Mouse (Mus musculus): ENCODE measurements around the gene Srsf12. TPM values are rescaled to one million over a fixed set of nuclear protein-coding genes. Genes with fewer than 3 reads are reported as not detected.

Gene Srsf12
- polyA plus RNA-seq, 1 experiment from 2014 or later, result 1.7 TPM

- no peak for ATAC-seq (replicated peaks; ENCODE audit: insufficient number of reproducible peaks, low FRiP score, low TSS enrichment)
- Histone ChIP-seq H3K9me3 (replicated peaks; ENCODE audit: control insufficient read depth, low read length) (no peaks in the 10 kb centered on the region), H3K9ac (ENCODE audit: low read depth, low read length) (no peak overlapping the region; the same call in 1 of the 2 replicates), H3K36me3 (ENCODE audit: control insufficient read depth, insufficient read depth, low read length) (peaks cover 19% of the 10 kb centered on the region), H3K27ac (ENCODE audit: low read depth, low read length) (no peak overlapping the region), H3K27me3 (ENCODE audit: control insufficient read depth, insufficient read depth, low read length) (no peaks in the 10 kb centered on the region), H3K4me2 (peak overlapping the region; percentile 86), H3K4me1 (ENCODE audit: control insufficient read depth, insufficient read depth, low read length) (peaks cover 5% of the 10 kb centered on the region; the same call in 1 of the 2 replicates), H3K4me3 (ENCODE audit: low read depth, low read length) (peak overlapping the region; percentile 98; the same call in 1 of the 2 replicates)
- WGBS (ENCODE audit: insufficient replicate concordance), result 82% methylated on average over 14 of the region's 14 CpGs
Observed at GRCm38 (mm10) chr4:33245853-33246395, 37.1 kb downstream of the Srsf12 start.

DNA sequence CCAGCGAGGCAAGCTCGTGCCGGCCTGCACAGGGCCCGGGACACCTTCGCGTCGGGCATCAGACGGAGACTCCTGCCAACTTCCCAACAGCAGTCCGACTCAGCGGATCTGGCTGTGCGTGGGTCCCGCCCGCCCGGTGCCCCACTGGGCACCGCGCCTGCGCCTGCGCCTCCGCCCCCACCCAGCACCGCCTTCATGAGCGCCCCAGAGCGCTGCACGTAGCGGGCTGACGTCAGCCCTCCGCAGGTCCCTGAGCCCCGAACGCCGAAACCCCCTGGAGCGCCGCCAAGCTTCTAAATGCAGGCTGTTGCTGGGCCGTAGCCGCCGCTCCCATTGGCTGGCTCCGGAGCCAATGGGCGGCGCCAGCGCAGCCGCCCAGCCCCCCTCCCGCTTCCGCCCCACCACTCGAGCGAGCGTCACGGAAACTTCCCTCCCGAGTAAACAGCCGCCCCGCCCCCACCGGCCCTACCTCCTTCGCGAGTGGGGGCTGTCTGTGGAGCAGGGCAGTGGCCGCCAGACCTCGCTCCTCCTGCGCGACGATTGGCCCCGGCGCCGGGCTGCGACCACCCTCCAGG, 38.8 kb downstream of the Srsf12 start:
- H3K4me3 ChIP-seq (ENCODE audit: low read depth, low read length), result peak overlapping the region; percentile 98
- peak overlapping the region; percentile 100 for H3K27ac ChIP-seq (ENCODE audit: low read depth, low read length)
- H3K36me3 ChIP-seq (ENCODE audit: control insufficient read depth, insufficient read depth, low read length), result peaks cover 19% of the 10 kb centered on the region
- under 1% methylated on average over 58 of the region's 60 CpGs for WGBS (ENCODE audit: insufficient replicate concordance)
- no peaks in the 10 kb centered on the region for H3K27me3 ChIP-seq (ENCODE audit: control insufficient read depth, insufficient read depth, low read length)
- peak; percentile 93 for ATAC-seq (replicated peaks; ENCODE audit: insufficient number of reproducible peaks, low FRiP score, low TSS enrichment)
- peak overlapping the region; percentile 86 for H3K4me2 ChIP-seq
- no peaks in the 10 kb centered on the region for H3K9me3 ChIP-seq (replicated peaks; ENCODE audit: control insufficient read depth, low read length)
- peaks cover 5% of the 10 kb centered on the region; the same call in 1 of the 2 replicates for H3K4me1 ChIP-seq (ENCODE audit: control insufficient read depth, insufficient read depth, low read length)
- peak overlapping the region; percentile 99 for H3K9ac ChIP-seq (ENCODE audit: low read depth, low read length)

DNA sequence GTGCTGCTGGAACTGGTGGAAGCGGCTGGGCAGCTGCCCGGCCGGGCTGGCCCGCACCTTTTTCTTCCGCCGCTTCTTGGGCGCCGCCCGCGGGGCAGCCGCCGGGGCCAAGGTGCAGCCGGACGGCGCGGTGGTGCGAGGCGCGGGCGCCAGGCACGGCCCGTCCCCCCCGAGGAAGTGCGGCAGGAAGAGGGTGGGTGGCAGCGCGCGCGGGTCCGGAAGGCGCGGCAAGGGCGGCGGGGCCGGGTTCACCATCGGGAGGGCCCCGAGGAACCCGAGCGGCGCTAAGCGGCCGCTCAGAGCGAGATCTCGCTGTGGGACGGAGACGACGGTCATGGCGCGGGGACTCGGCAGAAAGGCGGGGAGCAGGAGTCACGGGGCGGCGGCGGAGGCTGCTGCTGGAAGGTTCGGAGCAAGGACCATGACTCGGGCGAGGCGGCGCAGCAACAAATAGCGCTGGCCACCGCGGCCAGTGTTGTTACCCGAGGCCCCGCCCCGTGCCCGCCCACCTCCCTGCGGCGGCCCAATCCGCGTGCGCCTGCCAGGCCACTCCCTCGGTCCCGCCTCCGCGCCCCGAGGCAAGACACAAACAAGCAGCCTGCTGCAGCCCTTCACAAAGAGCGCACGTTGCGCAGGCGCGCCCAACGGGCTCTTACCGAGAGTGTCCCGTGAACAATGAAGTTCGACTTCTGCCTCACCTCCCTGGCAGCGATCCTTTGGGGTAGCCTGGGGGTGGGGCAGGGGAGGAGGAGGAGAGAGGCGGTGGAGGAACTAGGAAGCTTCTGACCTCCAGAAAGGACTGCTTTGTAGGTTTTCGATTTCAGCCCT, 39.5 kb downstream of the Srsf12 start:
- H3K4me3 ChIP-seq (ENCODE audit: low read depth, low read length), result peak overlapping the region; percentile 98
- under 1% methylated on average over 88 of the region's 88 CpGs for WGBS (ENCODE audit: insufficient replicate concordance)
- H3K9me3 ChIP-seq (replicated peaks; ENCODE audit: control insufficient read depth, low read length), result no peaks in the 10 kb centered on the region
- H3K27ac ChIP-seq (ENCODE audit: low read depth, low read length), result peak overlapping the region; percentile 100
- H3K4me1 ChIP-seq (ENCODE audit: control insufficient read depth, insufficient read depth, low read length), result peaks cover 5% of the 10 kb centered on the region; the same call in 1 of the 2 replicates
- H3K9ac ChIP-seq (ENCODE audit: low read depth, low read length), result peak overlapping the region; percentile 99
- H3K36me3 ChIP-seq (ENCODE audit: control insufficient read depth, insufficient read depth, low read length), result peaks cover 19% of the 10 kb centered on the region
- H3K4me2 ChIP-seq, result peak overlapping the region; percentile 63
- ATAC-seq (replicated peaks; ENCODE audit: insufficient number of reproducible peaks, low FRiP score, low TSS enrichment), result peak; percentile 92
- H3K27me3 ChIP-seq (ENCODE audit: control insufficient read depth, insufficient read depth, low read length), result no peaks in the 10 kb centered on the region

DNA sequence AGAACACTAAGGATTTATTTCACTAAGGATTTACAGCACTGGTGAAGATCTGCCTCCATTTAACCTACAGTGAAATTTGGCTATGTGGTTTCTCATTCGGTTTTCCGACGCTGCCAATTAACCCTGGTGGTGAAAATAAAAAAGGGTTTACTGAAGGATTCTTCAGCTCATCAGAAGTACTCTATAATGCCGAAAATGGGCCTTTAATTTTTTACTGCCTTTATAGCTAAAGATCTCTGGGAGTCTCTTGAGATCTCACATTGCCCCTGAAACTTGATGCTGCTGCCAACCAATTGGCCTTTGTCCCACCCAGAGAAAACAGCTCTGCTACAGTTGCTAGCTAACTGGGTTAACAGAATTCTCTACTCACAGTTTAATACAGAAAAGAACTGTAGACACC, 40.1 kb downstream of the Srsf12 start:
- Histone ChIP-seq H3K36me3 (ENCODE audit: control insufficient read depth, insufficient read depth, low read length) (peaks cover 17% of the 10 kb centered on the region), H3K27ac (ENCODE audit: low read depth, low read length) (peak overlapping the region; percentile 100), H3K27me3 (ENCODE audit: control insufficient read depth, insufficient read depth, low read length) (no peaks in the 10 kb centered on the region), H3K9ac (ENCODE audit: low read depth, low read length) (peak overlapping the region; percentile 74), H3K4me2 (peak overlapping the region; percentile 63), H3K4me1 (ENCODE audit: control insufficient read depth, insufficient read depth, low read length) (peaks cover 5% of the 10 kb centered on the region; the same call in 1 of the 2 replicates), H3K9me3 (replicated peaks; ENCODE audit: control insufficient read depth, low read length) (no peaks in the 10 kb centered on the region), H3K4me3 (ENCODE audit: low read depth, low read length) (peak overlapping the region; percentile 98)
- no peak for ATAC-seq (replicated peaks; ENCODE audit: insufficient number of reproducible peaks, low FRiP score, low TSS enrichment)
- WGBS (ENCODE audit: insufficient replicate concordance), result 6% methylated on average over 4 of the region's 4 CpGs

DNA sequence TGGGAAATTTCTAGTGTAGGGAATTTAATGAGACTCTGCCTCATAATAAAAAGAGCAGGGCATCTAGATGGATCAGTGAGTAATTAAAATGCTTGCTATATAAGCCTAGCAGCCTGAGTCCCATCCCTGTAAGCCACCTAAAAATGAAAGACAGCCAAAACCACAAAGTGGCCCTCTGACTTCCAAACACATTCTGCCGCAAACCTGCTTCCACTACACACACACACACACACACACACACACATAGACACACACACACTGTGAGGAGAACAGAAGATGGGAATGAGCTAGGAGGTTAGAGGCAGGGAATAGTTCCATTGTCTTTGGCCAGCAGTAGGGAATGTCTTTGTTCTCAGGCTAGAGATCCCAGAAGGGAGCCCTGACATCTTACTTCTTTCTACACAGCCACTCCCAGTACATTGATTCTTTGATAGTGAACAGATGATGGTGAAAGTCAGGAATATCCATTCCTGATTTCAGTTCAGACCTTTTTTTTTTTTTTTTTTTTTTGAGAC, 41.0 kb downstream of the Srsf12 start:
- no peak for ATAC-seq (replicated peaks; ENCODE audit: insufficient number of reproducible peaks, low FRiP score, low TSS enrichment)
- WGBS (ENCODE audit: insufficient replicate concordance), result 85% methylated on average over 1 of the region's 1 CpGs
- Histone ChIP-seq H3K4me2 (no peak overlapping the region), H3K4me1 (ENCODE audit: control insufficient read depth, insufficient read depth, low read length) (peaks cover 5% of the 10 kb centered on the region; the same call in 1 of the 2 replicates), H3K27ac (ENCODE audit: low read depth, low read length) (no peak overlapping the region), H3K36me3 (ENCODE audit: control insufficient read depth, insufficient read depth, low read length) (peaks cover 8% of the 10 kb centered on the region; the same call in 1 of the 2 replicates), H3K27me3 (ENCODE audit: control insufficient read depth, insufficient read depth, low read length) (no peaks in the 10 kb centered on the region), H3K9ac (ENCODE audit: low read depth, low read length) (0 out of 2 replicates have a peak overlapping the region, but pooled peaks have one; percentile 16), H3K9me3 (replicated peaks; ENCODE audit: control insufficient read depth, low read length) (no peaks in the 10 kb centered on the region), H3K4me3 (ENCODE audit: low read depth, low read length) (no peak overlapping the region)

DNA sequence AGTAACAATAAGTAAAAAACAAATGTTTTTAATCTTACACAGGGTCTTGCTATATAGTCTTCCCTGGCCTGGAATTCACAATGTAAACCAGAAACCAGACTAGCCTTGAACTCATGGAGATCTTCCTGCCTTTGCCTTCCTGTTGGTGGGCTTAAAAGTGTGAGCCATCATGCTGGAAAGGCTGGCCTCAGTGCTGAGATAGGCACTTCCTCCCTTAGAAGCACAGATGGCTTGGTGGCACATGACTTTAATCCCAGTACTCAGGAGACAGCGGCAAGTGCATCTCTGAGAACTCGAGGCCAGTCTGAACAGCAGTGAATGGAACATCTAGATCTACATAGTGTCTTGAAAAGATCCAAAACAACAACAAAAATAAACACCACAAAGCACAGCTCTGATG, 42.1 kb downstream of the Srsf12 start:
- H3K4me2 ChIP-seq, result no peak overlapping the region
- ATAC-seq (replicated peaks; ENCODE audit: insufficient number of reproducible peaks, low FRiP score, low TSS enrichment), result no peak
- 82% methylated on average over 2 of the region's 2 CpGs for WGBS (ENCODE audit: insufficient replicate concordance)
- H3K4me1 ChIP-seq (ENCODE audit: control insufficient read depth, insufficient read depth, low read length), result peaks cover 4% of the 10 kb centered on the region; the same call in 1 of the 2 replicates
- peaks cover 2% of the 10 kb centered on the region; the same call in 1 of the 2 replicates for H3K36me3 ChIP-seq (ENCODE audit: control insufficient read depth, insufficient read depth, low read length)
- H3K9ac ChIP-seq (ENCODE audit: low read depth, low read length), result no peak overlapping the region
- no peaks in the 10 kb centered on the region for H3K27me3 ChIP-seq (ENCODE audit: control insufficient read depth, insufficient read depth, low read length)
- no peak overlapping the region for H3K4me3 ChIP-seq (ENCODE audit: low read depth, low read length)
- no peak overlapping the region for H3K27ac ChIP-seq (ENCODE audit: low read depth, low read length)
- H3K9me3 ChIP-seq (replicated peaks; ENCODE audit: control insufficient read depth, low read length), result no peaks in the 10 kb centered on the region

- ATAC-seq (replicated peaks; ENCODE audit: insufficient number of reproducible peaks, low FRiP score, low TSS enrichment), result no peak
- H3K27me3 ChIP-seq (ENCODE audit: control insufficient read depth, insufficient read depth, low read length), result no peaks in the 10 kb centered on the region
- H3K4me3 ChIP-seq (ENCODE audit: low read depth, low read length), result no peak overlapping the region
- H3K4me2 ChIP-seq, result no peak overlapping the region
- H3K9me3 ChIP-seq (replicated peaks; ENCODE audit: control insufficient read depth, low read length), result no peaks in the 10 kb centered on the region
- no peak overlapping the region for H3K27ac ChIP-seq (ENCODE audit: low read depth, low read length)
- H3K36me3 ChIP-seq (ENCODE audit: control insufficient read depth, insufficient read depth, low read length), result no peaks in the 10 kb centered on the region
- WGBS (ENCODE audit: insufficient replicate concordance), result 82% methylated on average over 4 of the region's 4 CpGs
- no peaks in the 10 kb centered on the region for H3K4me1 ChIP-seq (ENCODE audit: control insufficient read depth, insufficient read depth, low read length)
- no peak overlapping the region for H3K9ac ChIP-seq (ENCODE audit: low read depth, low read length)
Observed at GRCm38 (mm10) chr4:33254706-33255105, 45.9 kb downstream of the Srsf12 start.

DNA sequence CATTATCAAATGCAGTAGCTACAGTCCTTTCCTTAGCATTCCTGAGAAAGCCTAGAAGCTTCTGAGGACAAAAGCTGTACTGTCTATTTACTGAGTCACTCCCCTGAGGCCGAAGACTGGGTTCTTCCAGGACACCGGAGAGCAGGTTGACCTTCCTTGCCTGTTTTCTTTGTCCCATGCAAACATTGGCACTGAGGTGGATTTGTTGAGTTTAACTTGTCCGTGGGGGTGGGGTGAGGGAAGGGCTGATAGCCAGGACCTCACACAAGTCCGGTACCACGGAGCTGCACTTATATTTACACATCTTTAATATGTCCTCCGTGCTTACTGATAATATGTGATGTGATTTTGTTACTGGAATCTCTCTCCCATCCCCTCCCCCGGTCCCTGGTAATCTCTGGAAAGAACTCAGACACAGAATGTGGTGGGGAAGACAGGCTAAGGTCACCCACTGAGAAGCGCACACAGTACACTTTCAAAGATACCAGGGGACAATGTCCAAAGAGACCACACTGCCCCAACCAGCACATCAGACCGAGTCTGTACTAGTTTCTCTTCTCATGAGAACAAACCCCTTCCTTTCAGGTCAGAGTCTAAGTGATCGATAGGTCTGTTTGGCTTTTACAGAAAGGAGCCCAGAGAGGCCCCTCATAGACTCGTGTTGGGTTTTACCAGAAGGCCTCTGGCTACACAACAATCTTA, 48.6 kb downstream of the Srsf12 start:
- ATAC-seq (replicated peaks; ENCODE audit: insufficient number of reproducible peaks, low FRiP score, low TSS enrichment), result no peak
- no peaks in the 10 kb centered on the region for H3K36me3 ChIP-seq (ENCODE audit: control insufficient read depth, insufficient read depth, low read length)
- H3K9ac ChIP-seq (ENCODE audit: low read depth, low read length), result no peak overlapping the region
- H3K4me3 ChIP-seq (ENCODE audit: low read depth, low read length), result no peak overlapping the region
- H3K4me1 ChIP-seq (ENCODE audit: control insufficient read depth, insufficient read depth, low read length), result peaks cover 6% of the 10 kb centered on the region
- H3K9me3 ChIP-seq (replicated peaks; ENCODE audit: control insufficient read depth, low read length), result no peaks in the 10 kb centered on the region
- no peak overlapping the region for H3K27ac ChIP-seq (ENCODE audit: low read depth, low read length)
- H3K27me3 ChIP-seq (ENCODE audit: control insufficient read depth, insufficient read depth, low read length), result no peaks in the 10 kb centered on the region
- no peak overlapping the region for H3K4me2 ChIP-seq
- 68% methylated on average over 11 of the region's 11 CpGs for WGBS (ENCODE audit: insufficient replicate concordance)

Data from heart, embryonic 11.5 days (tissue).